Mouse (Mus musculus): ENCODE measurements around the gene Rab25. TPM values are rescaled to one million over a fixed set of nuclear protein-coding genes. Genes with fewer than 3 reads are reported as not detected.

Rab25 gene
- polyA plus RNA-seq, 1 experiment from 2014 or later = 0.55 TPM

MicroRNA genes within 50 kb of the gene (microRNA counts, 519-probe panel; counts per million panel counts)
- microRNA mmu-miR-1905 = not detected

Small RNA genes lying within 50 kb of the gene (microRNA-seq; reads per million reads assigned to microRNA genes)
- gene Mir1905 = not detected

Other genes starting within 250 kb of the Rab25 start
- gene Glmp, start 223.3 kb downstream of the Rab25 start, polyA plus RNA-seq (2016; fragmentation: Nextera tagmentation; extraction: Ambion mirVana) = 167 and 172 TPM in 2 replicates
- gene Tmem79, start 212.2 kb downstream of the Rab25 start, polyA plus RNA-seq (2016; fragmentation: Nextera tagmentation; extraction: Ambion mirVana) = 1.4 and 1.9 TPM in 2 replicates
- 53.9 and 57.5 TPM in 2 replicates for gene Smg5, start 212.0 kb downstream of the Rab25 start, polyA plus RNA-seq (2016; fragmentation: Nextera tagmentation; extraction: Ambion mirVana)
- 3.6 and 4.3 TPM in 2 replicates for gene Paqr6, start 183.7 kb downstream of the Rab25 start, polyA plus RNA-seq (2016; fragmentation: Nextera tagmentation; extraction: Ambion mirVana)
- gene Bglap3, start 175.6 kb downstream of the Rab25 start, polyA plus RNA-seq (2016; fragmentation: Nextera tagmentation; extraction: Ambion mirVana) = 0.10 TPM in 1 of 2 replicates, not detected in the other
- gene Bglap2, start 169.6 kb downstream of the Rab25 start, polyA plus RNA-seq (2016; fragmentation: Nextera tagmentation; extraction: Ambion mirVana) = not detected in 2 replicates
- not detected in 2 replicates for gene Bglap, start 163.8 kb downstream of the Rab25 start, polyA plus RNA-seq (2016; fragmentation: Nextera tagmentation; extraction: Ambion mirVana)
- 100 and 104 TPM in 2 replicates for gene Pmf1, start 138.0 kb downstream of the Rab25 start, polyA plus RNA-seq (2016; fragmentation: Nextera tagmentation; extraction: Ambion mirVana)
- 14.1 and 14.3 TPM in 2 replicates for gene Slc25a44, start 123.2 kb downstream of the Rab25 start, polyA plus RNA-seq (2016; fragmentation: Nextera tagmentation; extraction: Ambion mirVana)
- gene Sema4a, start 87.1 kb downstream of the Rab25 start, polyA plus RNA-seq (2016; fragmentation: Nextera tagmentation; extraction: Ambion mirVana) = 0.92 and 1.3 TPM in 2 replicates
- 108 and 113 TPM in 2 replicates for gene Lmna, start 38.3 kb downstream of the Rab25 start, polyA plus RNA-seq (2016; fragmentation: Nextera tagmentation; extraction: Ambion mirVana)
- 11.8 and 13.9 TPM in 2 replicates for gene Mex3a, start 15.9 kb downstream of the Rab25 start, polyA plus RNA-seq (2016; fragmentation: Nextera tagmentation; extraction: Ambion mirVana)
- 108 and 114 TPM in 2 replicates for gene Lamtor2, start 4.8 kb upstream of the Rab25 start, polyA plus RNA-seq (2016; fragmentation: Nextera tagmentation; extraction: Ambion mirVana)
- 46.5 and 47.9 TPM in 2 replicates for gene Ubqln4, start 5.5 kb upstream of the Rab25 start, polyA plus RNA-seq (2016; fragmentation: Nextera tagmentation; extraction: Ambion mirVana)
- gene Ssr2, start 27.6 kb upstream of the Rab25 start, polyA plus RNA-seq (2016; fragmentation: Nextera tagmentation; extraction: Ambion mirVana) = 181 and 185 TPM in 2 replicates
- 84.5 and 91.8 TPM in 2 replicates for gene Arhgef2, start 57.7 kb upstream of the Rab25 start, polyA plus RNA-seq (2016; fragmentation: Nextera tagmentation; extraction: Ambion mirVana)
- not detected in 2 replicates for gene Rxfp4, start 104.8 kb upstream of the Rab25 start, polyA plus RNA-seq (2016; fragmentation: Nextera tagmentation; extraction: Ambion mirVana)
- gene Khdc4, start 137.5 kb upstream of the Rab25 start, polyA plus RNA-seq (2016; fragmentation: Nextera tagmentation; extraction: Ambion mirVana) = 75.3 and 75.6 TPM in 2 replicates
- gene Rit1, start 168.5 kb upstream of the Rab25 start, polyA plus RNA-seq (2016; fragmentation: Nextera tagmentation; extraction: Ambion mirVana) = 45.9 and 46.5 TPM in 2 replicates
- 18.4 and 20.0 TPM in 2 replicates for gene Syt11, start 226.9 kb upstream of the Rab25 start, polyA plus RNA-seq (2016; fragmentation: Nextera tagmentation; extraction: Ambion mirVana)